Mouse (Mus musculus): Measurements from ENCODE around the gene Nell2. TPM values are rescaled to one million over a fixed set of nuclear protein-coding genes. Genes with fewer than 3 reads are reported as not detected.

Gene Nell2
- total and polyA plus RNA-seq, 2 experiments from 2014 or later, result 0.11 TPM; not detected in 1

- Histone ChIP-seq H3K9me3 (replicated peaks; ENCODE audit: control insufficient read depth, low read length) (no peaks in the 10 kb centered on the region), H3K4me1 (ENCODE audit: control insufficient read depth, insufficient read depth) (no peaks in the 10 kb centered on the region), H3K27me3 (ENCODE audit: control insufficient read depth, insufficient read depth, low read length) (no peaks in the 10 kb centered on the region), H3K9ac (replicated peaks; ENCODE audit: low read depth, low read length) (no peak overlapping the region), H3K4me3 (ENCODE audit: low read depth, low read length) (no peak overlapping the region), H3K27ac (ENCODE audit: low read depth) (no peak overlapping the region), H3K36me3 (replicated peaks; ENCODE audit: control insufficient read depth, insufficient read depth, low read length) (no peaks in the 10 kb centered on the region), H3K4me2 (ENCODE audit: low read depth, low read length) (no peak overlapping the region)
- 65% methylated on average over 6 of the region's 6 CpGs for WGBS
- DNase-seq (ENCODE audit: low spot score) (no peak), ATAC-seq (ENCODE audit: insufficient read depth, low read depth) (no peak)
- TF ChIP-seq EP300 (IDR thresholded peaks at IDR 0.05; ENCODE audit: low read depth) (no peak), CTCF (IDR thresholded peaks at IDR 0.05; ENCODE audit: low read depth) (no peak)
Measured at GRCm38 (mm10) chr15:95049171-95049729, 479.1 kb downstream of the Nell2 start.

GRCm38 (mm10) chr15:95047486-95047885, 480.9 kb downstream of the Nell2 start:
- Histone ChIP-seq H3K4me3 (ENCODE audit: low read depth, low read length) (no peak overlapping the region), H3K4me2 (ENCODE audit: low read depth, low read length) (no peak overlapping the region), H3K9me3 (replicated peaks; ENCODE audit: control insufficient read depth, low read length) (no peaks in the 10 kb centered on the region), H3K27ac (ENCODE audit: low read depth) (no peak overlapping the region), H3K4me1 (ENCODE audit: control insufficient read depth, insufficient read depth) (no peaks in the 10 kb centered on the region), H3K9ac (replicated peaks; ENCODE audit: low read depth, low read length) (no peak overlapping the region), H3K27me3 (ENCODE audit: control insufficient read depth, insufficient read depth, low read length) (no peaks in the 10 kb centered on the region), H3K36me3 (replicated peaks; ENCODE audit: control insufficient read depth, insufficient read depth, low read length) (no peaks in the 10 kb centered on the region)
- TF ChIP-seq CTCF (IDR thresholded peaks at IDR 0.05; ENCODE audit: low read depth) (no peak), EP300 (IDR thresholded peaks at IDR 0.05; ENCODE audit: low read depth) (no peak)
- no peak for DNase-seq (ENCODE audit: low spot score)
- ATAC-seq (ENCODE audit: insufficient read depth, low read depth), result no peak
- WGBS, result 76% methylated on average over 2 of the region's 2 CpGs

GRCm38 (mm10) chr15:95044011-95044410, 484.3 kb downstream of the Nell2 start:
- H3K9ac ChIP-seq (replicated peaks; ENCODE audit: low read depth, low read length), result no peak overlapping the region

GRCm38 (mm10) chr15:95042437-95042836, 485.9 kb downstream of the Nell2 start:
- no peaks in the 10 kb centered on the region for H3K4me1 ChIP-seq (ENCODE audit: control insufficient read depth, insufficient read depth)
- TF ChIP-seq EP300 (IDR thresholded peaks at IDR 0.05; ENCODE audit: low read depth) (no peak), CTCF (IDR thresholded peaks at IDR 0.05; ENCODE audit: low read depth) (no peak)
- no peaks in the 10 kb centered on the region for H3K9me3 ChIP-seq (replicated peaks; ENCODE audit: control insufficient read depth, low read length)
- 75% methylated on average over 9 of the region's 9 CpGs for WGBS
- ATAC-seq (ENCODE audit: insufficient read depth, low read depth), result no peak
- DNase-seq (ENCODE audit: low spot score), result no peak
- H3K27ac ChIP-seq (ENCODE audit: low read depth), result no peak overlapping the region
- no peaks in the 10 kb centered on the region for H3K27me3 ChIP-seq (ENCODE audit: control insufficient read depth, insufficient read depth, low read length)
- H3K4me3 ChIP-seq (ENCODE audit: low read depth, low read length), result no peak overlapping the region
- no peak overlapping the region for H3K4me2 ChIP-seq (ENCODE audit: low read depth, low read length)
- H3K36me3 ChIP-seq (replicated peaks; ENCODE audit: control insufficient read depth, insufficient read depth, low read length), result no peaks in the 10 kb centered on the region
- no peak overlapping the region for H3K9ac ChIP-seq (replicated peaks; ENCODE audit: low read depth, low read length)

More at GRCm38 (mm10) chr15:95044011-95044410, 484.3 kb downstream of the Nell2 start:
- no peak overlapping the region for H3K27ac ChIP-seq (ENCODE audit: low read depth)
- no peak for TF ChIP-seq CTCF (IDR thresholded peaks at IDR 0.05; ENCODE audit: low read depth)
- no peak for TF ChIP-seq EP300 (IDR thresholded peaks at IDR 0.05; ENCODE audit: low read depth)
- no peaks in the 10 kb centered on the region for H3K9me3 ChIP-seq (replicated peaks; ENCODE audit: control insufficient read depth, low read length)
- no peaks in the 10 kb centered on the region for H3K36me3 ChIP-seq (replicated peaks; ENCODE audit: control insufficient read depth, insufficient read depth, low read length)
- 77% methylated on average over 8 of the region's 8 CpGs for WGBS
- no peak for DNase-seq (ENCODE audit: low spot score)
- no peaks in the 10 kb centered on the region for H3K27me3 ChIP-seq (ENCODE audit: control insufficient read depth, insufficient read depth, low read length)
- H3K4me2 ChIP-seq (ENCODE audit: low read depth, low read length), result no peak overlapping the region
- no peak overlapping the region for H3K4me3 ChIP-seq (ENCODE audit: low read depth, low read length)
- ATAC-seq (ENCODE audit: insufficient read depth, low read depth), result no peak
- no peaks in the 10 kb centered on the region for H3K4me1 ChIP-seq (ENCODE audit: control insufficient read depth, insufficient read depth)

GRCm38 (mm10) chr15:95029487-95029875, 498.9 kb downstream of the Nell2 start:
- Histone ChIP-seq H3K4me2 (ENCODE audit: low read depth, low read length) (no peak overlapping the region), H3K27ac (ENCODE audit: low read depth) (no peak overlapping the region), H3K36me3 (replicated peaks; ENCODE audit: control insufficient read depth, insufficient read depth, low read length) (no peaks in the 10 kb centered on the region), H3K9ac (replicated peaks; ENCODE audit: low read depth, low read length) (no peak overlapping the region), H3K27me3 (ENCODE audit: control insufficient read depth, insufficient read depth, low read length) (no peaks in the 10 kb centered on the region), H3K4me1 (ENCODE audit: control insufficient read depth, insufficient read depth) (no peaks in the 10 kb centered on the region), H3K9me3 (replicated peaks; ENCODE audit: control insufficient read depth, low read length) (no peaks in the 10 kb centered on the region), H3K4me3 (ENCODE audit: low read depth, low read length) (no peak overlapping the region)
- WGBS, result 82% methylated on average over 5 of the region's 5 CpGs
- ATAC-seq (ENCODE audit: insufficient read depth, low read depth), result no peak
- DNase-seq (ENCODE audit: low spot score), result no peak
- TF ChIP-seq EP300 (IDR thresholded peaks at IDR 0.05; ENCODE audit: low read depth), result no peak
- TF ChIP-seq CTCF (IDR thresholded peaks at IDR 0.05; ENCODE audit: low read depth), result no peak

- Histone ChIP-seq H3K27ac (ENCODE audit: low read depth) (no peak overlapping the region), H3K4me3 (ENCODE audit: low read depth, low read length) (no peak overlapping the region), H3K9me3 (replicated peaks; ENCODE audit: control insufficient read depth, low read length) (no peaks in the 10 kb centered on the region), H3K36me3 (replicated peaks; ENCODE audit: control insufficient read depth, insufficient read depth, low read length) (no peaks in the 10 kb centered on the region), H3K9ac (replicated peaks; ENCODE audit: low read depth, low read length) (no peak overlapping the region), H3K4me1 (ENCODE audit: control insufficient read depth, insufficient read depth) (no peaks in the 10 kb centered on the region), H3K4me2 (ENCODE audit: low read depth, low read length) (no peak overlapping the region), H3K27me3 (ENCODE audit: control insufficient read depth, insufficient read depth, low read length) (no peaks in the 10 kb centered on the region)
- no peak for ATAC-seq (ENCODE audit: insufficient read depth, low read depth)
- TF ChIP-seq EP300 (IDR thresholded peaks at IDR 0.05; ENCODE audit: low read depth), result no peak
- TF ChIP-seq CTCF (IDR thresholded peaks at IDR 0.05; ENCODE audit: low read depth), result no peak
- 81% methylated on average over 13 of the region's 13 CpGs for WGBS
- no peak for DNase-seq (ENCODE audit: low spot score)
Measured at GRCm38 (mm10) chr15:95028862-95029486, 499.4 kb downstream of the Nell2 start.

Other genes with a start within 250 kb of the Nell2 start
- not detected in 2 replicates for gene Dbx2, start 127.4 kb upstream of the Nell2 start, total RNA-seq (2014; rRNA removed; ENCODE audit: low replicate concordance)
- not detected in 2 replicates for gene Dbx2, start 127.4 kb upstream of the Nell2 start, polyA plus RNA-seq (2015; fragmentation: Nextera tagmentation; extraction: Ambion mirVana)

Data from heart, postnatal 0 days (tissue).